Mouse (Mus musculus) MEL (cell line): ENCODE data around the gene Ankrd53.

Experiments used
- CTCF ChIP-seq, 3 experiments: IDR thresholded peaks in 2 of 3; conservative IDR thresholded peaks in 1 of 3; 2 replicates each; pipeline ENCODE4 v1.5.1; 2011 to 2012; ENCODE audit warnings: low read length in 3 of 3, low read depth in 2 of 3, mild to moderate bottlenecking in 2 of 3, improper control_type of control experiment in 1 of 3, inconsistent platforms in 1 of 3, mixed read lengths in 1 of 3, moderate library complexity in 1 of 3; ENCODE audit not compliant: control insufficient read depth in 1 of 3, insufficient read depth in 1 of 3, poor library complexity in 1 of 3, severe bottlenecking in 1 of 3
- EP300 ChIP-seq, 2 experiments: IDR thresholded peaks; 2 replicates each; pipeline ENCODE4 v1.6.1; 2011; ENCODE audit warnings: improper control_type of control experiment in 2 of 2, low read length in 2 of 2, low read depth in 1 of 2, mild to moderate bottlenecking in 1 of 2
- ETS1 ChIP-seq: IDR thresholded peaks from 2 replicates; pipeline ENCODE4 v1.6.1; 2012; ENCODE audit warnings: low read depth, mild to moderate bottlenecking, inconsistent platforms, low read length, improper control_type of control experiment, moderate library complexity
- GABPA ChIP-seq: IDR thresholded peaks from 2 replicates; pipeline ENCODE4 v1.6.1; 2012; ENCODE audit warnings: low read depth, mild to moderate bottlenecking, inconsistent platforms, low read length, improper control_type of control experiment, moderate library complexity
- GATA1 ChIP-seq: IDR thresholded peaks from 2 replicates; pipeline ENCODE4 v1.6.1; 2011; ENCODE audit warnings: low read depth, low read length, improper control_type of control experiment
- MAFK ChIP-seq: IDR thresholded peaks from 2 replicates; pipeline ENCODE4 v1.6.1; 2011; ENCODE audit warnings: low read depth, mild to moderate bottlenecking, low read length, improper control_type of control experiment, borderline replicate concordance
- POLR2A ChIP-seq, 2 experiments: IDR thresholded peaks; 2 replicates each; pipeline ENCODE4 v1.6.1; 2011 to 2012; ENCODE audit warnings: low read length in 2 of 2, mild to moderate bottlenecking in 2 of 2, control low read depth in 1 of 2, improper control_type of control experiment in 1 of 2, low read depth in 1 of 2, moderate library complexity in 1 of 2; ENCODE audit not compliant: control insufficient read depth in 1 of 2, insufficient read depth in 1 of 2, poor library complexity in 1 of 2
- RCOR1 ChIP-seq: IDR thresholded peaks from 2 replicates; pipeline ENCODE4 v1.6.1; 2012; ENCODE audit warnings: low read depth, mild to moderate bottlenecking, inconsistent platforms, low read length, improper control_type of control experiment
- TAL1 ChIP-seq: IDR thresholded peaks from 2 replicates; pipeline ENCODE4 v1.6.1; 2012; ENCODE audit warnings: mild to moderate bottlenecking, inconsistent platforms, low read length, moderate library complexity, mixed read lengths
- ZC3H11A ChIP-seq: IDR thresholded peaks from 2 replicates; pipeline ENCODE4 v1.6.1; 2012; ENCODE audit warnings: low read depth, mild to moderate bottlenecking, inconsistent platforms, low read length, improper control_type of control experiment

DNA sequence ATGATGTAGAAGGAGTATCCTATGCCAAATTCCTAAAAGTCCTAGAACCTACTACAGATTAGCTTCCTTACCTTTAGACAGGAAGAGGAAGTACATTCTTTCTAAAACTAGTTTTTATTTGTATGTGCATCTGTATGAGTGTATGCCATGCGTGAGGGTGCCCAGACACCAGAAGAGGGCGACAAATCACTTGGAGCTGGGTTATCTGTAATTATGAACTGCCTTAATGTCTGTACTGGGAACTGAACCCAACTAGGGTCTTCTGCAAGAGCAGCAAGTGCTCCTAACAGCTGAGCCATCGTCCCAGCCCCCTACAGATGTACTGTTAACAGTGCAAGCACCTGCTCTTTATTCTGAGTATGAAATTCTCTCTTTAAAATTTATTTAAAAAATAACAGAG, 53.4 kb downstream of the Ankrd53 start:
- TF ChIP-seq EP300 (IDR thresholded peaks at IDR 0.05; ENCODE audit: low read depth in 1 of 2, low read length in 2 of 2) (no peak), MAFK (no peak), CTCF (IDR thresholded peaks at IDR 0.05 in 2 of 3, conservative IDR thresholded peaks at IDR 0.05 in 1 of 3; ENCODE audit: control insufficient read depth in 1 of 3, insufficient read depth in 1 of 3, low read depth in 2 of 3, low read length in 3 of 3, poor library complexity in 1 of 3, severe bottlenecking in 1 of 3) (peak; percentile 5 to 27 (median 17); a peak in 1 of 6 replicates), ZC3H11A (no peak), TAL1 (no peak), RCOR1 (no peak), ETS1 (no peak), GABPA (no peak), POLR2A (IDR thresholded peaks at IDR 0.05; ENCODE audit: control insufficient read depth in 1 of 2, insufficient read depth in 1 of 2, low read depth in 1 of 2, low read length in 2 of 2, poor library complexity in 1 of 2) (no peak), GATA1 (no peak)
